Mouse (Mus musculus) embryonic facial prominence, embryonic 12.5 days (tissue): ENCODE measurements around the gene Magi2. TPM values are rescaled to one million over a fixed set of nuclear protein-coding genes. Genes with fewer than 3 reads are reported as not detected.

Source experiments
- ATAC-seq: fragments of 200-750 bp; cut with Nextera tagmentation; 2 replicates; pipeline ENCODE4 v1.8.0; 2017; ENCODE audit not compliant: insufficient number of reproducible peaks, insufficient read depth, low FRiP score, low TSS enrichment
- H3K27ac ChIP-seq: fragments of 300-500 bp; sonication (generic); 2 replicates; pipeline ENCODE4 v1.5.1; 2016; ENCODE audit warnings: mild to moderate bottlenecking
- H3K27me3 ChIP-seq: fragments of 300-500 bp; sonication (generic); 2 replicates; pipeline ENCODE4 v1.6.1; 2016; ENCODE audit warnings: mild to moderate bottlenecking, moderate library complexity
- H3K36me3 ChIP-seq: fragments of 300-500 bp; sonication (generic); 2 replicates; pipeline ENCODE4 v1.6.1; 2016; ENCODE audit warnings: mild to moderate bottlenecking
- H3K4me1 ChIP-seq: fragments of 300-500 bp; sonication (generic); 2 replicates; pipeline ENCODE4 v1.6.1; 2016
- H3K4me2 ChIP-seq: fragments of 300-500 bp; sonication (generic); replicated peaks from 2 replicates; pipeline ENCODE4 v1.6.1; 2016; ENCODE audit warnings: mild to moderate bottlenecking, moderate library complexity
- H3K4me3 ChIP-seq: fragments of 300-500 bp; sonication (generic); 2 replicates; pipeline ENCODE4 v1.5.1; 2016; ENCODE audit warnings: mild to moderate bottlenecking
- H3K9ac ChIP-seq: fragments of 300-500 bp; sonication (generic); 2 replicates; pipeline ENCODE4 v1.6.1; 2016; ENCODE audit warnings: mild to moderate bottlenecking, moderate library complexity
- H3K9me3 ChIP-seq: fragments of 300-500 bp; sonication (generic); 2 replicates; pipeline ENCODE4 v1.6.1; 2016; ENCODE audit warnings: mild to moderate bottlenecking, moderate library complexity
- WGBS: fragments of 180-500 bp; shearing (Covaris S2); methylation state at CpG from one replicate; pipeline ENCODE4 v1.1.7; 2016; 5-methylcytosine and 5-hydroxymethylcytosine counted together
- polyA plus RNA-seq: library from polyadenylated mRNA; unstranded; fragments of >200 nt; fragmentation: Nextera tagmentation; extraction: Ambion mirVana; gene quantifications from 2 replicates; pipeline ENCODE4 v1.2.1, GENCODE M21; 2016

Gene Magi2
- polyA plus RNA-seq, 1 experiment from 2014 or later, result 10.0 TPM

DNA sequence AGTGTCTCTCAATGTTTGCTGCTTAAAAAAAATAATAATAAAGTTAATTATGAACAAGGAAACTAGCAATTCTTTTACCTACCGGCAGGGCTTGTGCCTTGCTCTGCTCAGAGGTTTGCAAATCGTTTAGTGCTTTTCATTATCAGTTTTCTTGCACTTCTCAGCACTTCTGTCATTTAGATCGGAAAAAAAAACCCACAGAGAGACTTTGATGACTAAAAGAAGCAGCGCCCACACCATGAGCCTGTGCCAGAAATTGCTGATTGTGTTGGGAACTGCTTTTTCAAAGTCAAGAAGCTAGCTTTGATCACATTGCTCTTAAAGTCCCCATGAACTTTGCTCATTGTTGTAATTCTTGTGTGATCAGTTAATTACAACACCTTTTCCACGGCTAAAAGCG, 860.2 kb downstream of the Magi2 start:
- ATAC-seq, result no peak
- 54% methylated on average over 6 of the region's 6 CpGs for WGBS

DNA sequence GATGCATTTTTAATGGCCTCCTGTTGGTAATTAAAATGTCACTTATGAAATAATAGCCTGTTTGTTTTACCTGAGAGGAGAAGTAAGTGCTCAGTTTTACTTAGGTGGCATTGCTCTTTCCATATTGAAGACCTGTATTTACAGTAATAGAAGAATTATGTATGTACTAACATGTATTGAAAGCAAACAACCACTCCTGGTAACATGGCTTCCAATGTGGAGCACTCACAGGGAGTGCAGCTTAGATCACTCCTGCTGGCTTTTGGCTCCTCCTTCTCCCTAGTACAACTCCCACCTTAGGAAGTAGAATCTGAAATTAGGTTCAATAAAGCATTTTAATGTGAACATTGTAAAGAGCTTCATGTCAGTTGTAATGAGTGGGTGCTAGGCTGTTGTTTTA, 877.0 kb downstream of the Magi2 start:
- Histone ChIP-seq H3K4me2 (no peak overlapping the region), H3K27ac (no peak overlapping the region), H3K9ac (no peak overlapping the region), H3K4me3 (no peak overlapping the region), H3K27me3 (no peaks in the 10 kb centered on the region), H3K4me1 (no peaks in the 10 kb centered on the region), H3K36me3 (no peaks in the 10 kb centered on the region), H3K9me3 (no peaks in the 10 kb centered on the region)
- ATAC-seq, result no peak

More for the DNA sequence above, 860.2 kb downstream of the Magi2 start:
- no peaks in the 10 kb centered on the region for H3K27me3 ChIP-seq
- H3K9me3 ChIP-seq, result no peaks in the 10 kb centered on the region
- no peaks in the 10 kb centered on the region for H3K36me3 ChIP-seq
- H3K4me3 ChIP-seq, result no peak overlapping the region
- H3K4me1 ChIP-seq, result 0 out of 2 replicates have a peak, but pooled peaks cover 6% of the 10 kb centered on the region
- no peak overlapping the region for H3K4me2 ChIP-seq
- H3K9ac ChIP-seq, result no peak overlapping the region
- no peak overlapping the region for H3K27ac ChIP-seq

DNA sequence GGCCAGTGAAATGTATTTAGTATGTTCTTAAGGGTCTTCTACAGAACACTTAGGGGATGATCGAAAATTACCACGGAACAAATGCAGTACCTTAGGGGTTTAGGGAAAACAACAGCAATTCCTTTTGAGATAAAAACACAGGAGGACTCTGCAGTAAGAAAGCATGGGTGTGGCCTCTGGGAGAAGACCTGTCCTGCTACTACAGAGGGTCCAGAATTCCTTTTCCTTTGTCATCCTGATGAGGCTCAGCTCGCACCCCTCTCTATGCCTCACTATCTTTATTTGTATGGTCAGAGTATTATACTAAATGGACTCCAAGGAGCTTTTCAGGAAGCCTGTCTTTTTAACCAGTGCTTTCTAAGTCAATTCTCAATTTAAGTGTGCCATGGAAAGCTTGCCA, 877.7 kb downstream of the Magi2 start:
- WGBS, result 74% methylated on average over 3 of the region's 3 CpGs
- no peaks in the 10 kb centered on the region for H3K9me3 ChIP-seq
- no peaks in the 10 kb centered on the region for H3K27me3 ChIP-seq
- H3K27ac ChIP-seq, result no peak overlapping the region
- no peaks in the 10 kb centered on the region for H3K4me1 ChIP-seq
- no peak overlapping the region for H3K4me3 ChIP-seq
- H3K36me3 ChIP-seq, result no peaks in the 10 kb centered on the region
- no peak overlapping the region for H3K9ac ChIP-seq
- no peak for ATAC-seq
- no peak overlapping the region for H3K4me2 ChIP-seq

DNA sequence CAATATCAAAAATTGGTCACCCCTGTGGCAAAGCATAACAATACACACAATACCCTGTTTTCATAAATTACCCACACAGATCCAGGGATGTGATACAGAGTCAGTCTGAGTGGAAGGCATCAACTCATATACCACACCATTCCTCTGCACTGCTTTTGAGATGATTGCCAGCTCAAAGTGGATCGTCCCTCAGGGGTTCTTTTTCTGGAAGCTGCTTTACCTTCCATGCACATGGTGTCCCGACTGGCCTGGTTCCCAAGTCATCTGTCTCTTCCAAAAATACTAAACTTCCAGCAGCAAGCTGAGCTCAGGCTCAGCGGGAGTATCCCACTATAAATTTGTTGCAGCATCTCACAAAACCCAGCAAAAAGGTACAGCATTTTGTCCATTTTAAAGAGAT, 882.7 kb downstream of the Magi2 start:
- Histone ChIP-seq H3K4me1 (no peaks in the 10 kb centered on the region), H3K9me3 (no peaks in the 10 kb centered on the region), H3K4me2 (no peak overlapping the region), H3K36me3 (no peaks in the 10 kb centered on the region), H3K27ac (no peak overlapping the region), H3K4me3 (no peak overlapping the region), H3K27me3 (no peaks in the 10 kb centered on the region), H3K9ac (no peak overlapping the region)
- 83% methylated on average over 3 of the region's 3 CpGs for WGBS
- no peak for ATAC-seq

DNA sequence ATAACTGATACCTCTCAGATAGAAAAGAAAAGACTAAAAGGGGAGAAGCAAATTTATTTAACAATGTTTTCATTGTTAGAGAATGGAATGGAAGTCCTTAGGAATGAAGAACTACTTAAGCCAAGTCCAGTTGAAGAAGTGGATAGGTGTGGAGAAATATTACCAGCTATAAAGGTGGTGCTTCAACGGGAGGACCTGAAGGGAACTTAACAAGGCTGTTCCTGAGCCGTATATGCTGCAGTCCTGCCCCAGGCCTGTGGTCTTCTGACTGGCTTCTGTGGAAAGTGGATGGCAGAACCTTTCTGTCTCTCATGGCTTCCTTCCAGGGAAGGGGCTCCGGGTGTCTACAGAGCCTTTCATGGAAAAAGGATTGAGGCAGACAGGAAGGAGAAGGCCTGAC, 890.3 kb downstream of the Magi2 start:
- 83% methylated on average over 3 of the region's 3 CpGs for WGBS

DNA sequence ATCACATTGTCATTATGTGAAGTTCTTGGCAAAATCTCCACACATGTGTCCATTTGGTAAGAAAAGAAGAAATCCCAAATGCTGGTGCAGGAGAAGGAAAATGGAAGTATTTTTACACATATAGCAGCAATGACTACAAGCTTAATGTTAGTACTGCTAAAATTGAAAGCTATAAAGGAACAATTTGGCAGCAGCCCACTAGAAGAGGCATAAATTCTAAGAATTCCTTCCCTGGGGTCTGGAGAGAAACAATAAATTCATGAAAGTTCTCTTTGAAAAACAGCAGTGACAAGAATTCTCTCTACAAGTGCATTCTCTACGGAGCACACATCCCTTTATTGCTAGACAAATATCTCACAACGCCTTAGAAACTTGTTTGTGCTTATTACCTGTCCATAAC, 913.4 kb downstream of the Magi2 start:
- 0 out of 2 replicates have a peak, but pooled peaks cover 2% of the 10 kb centered on the region for H3K4me1 ChIP-seq
- H3K9ac ChIP-seq, result no peak overlapping the region
- H3K4me2 ChIP-seq, result no peak overlapping the region

More for the DNA sequence above, 890.3 kb downstream of the Magi2 start:
- no peak overlapping the region for H3K9ac ChIP-seq
- H3K4me2 ChIP-seq, result no peak overlapping the region
- H3K27me3 ChIP-seq, result no peaks in the 10 kb centered on the region
- H3K4me3 ChIP-seq, result no peak overlapping the region
- no peaks in the 10 kb centered on the region for H3K4me1 ChIP-seq
- no peaks in the 10 kb centered on the region for H3K9me3 ChIP-seq
- no peak overlapping the region for H3K27ac ChIP-seq
- ATAC-seq, result no peak
- no peaks in the 10 kb centered on the region for H3K36me3 ChIP-seq

DNA sequence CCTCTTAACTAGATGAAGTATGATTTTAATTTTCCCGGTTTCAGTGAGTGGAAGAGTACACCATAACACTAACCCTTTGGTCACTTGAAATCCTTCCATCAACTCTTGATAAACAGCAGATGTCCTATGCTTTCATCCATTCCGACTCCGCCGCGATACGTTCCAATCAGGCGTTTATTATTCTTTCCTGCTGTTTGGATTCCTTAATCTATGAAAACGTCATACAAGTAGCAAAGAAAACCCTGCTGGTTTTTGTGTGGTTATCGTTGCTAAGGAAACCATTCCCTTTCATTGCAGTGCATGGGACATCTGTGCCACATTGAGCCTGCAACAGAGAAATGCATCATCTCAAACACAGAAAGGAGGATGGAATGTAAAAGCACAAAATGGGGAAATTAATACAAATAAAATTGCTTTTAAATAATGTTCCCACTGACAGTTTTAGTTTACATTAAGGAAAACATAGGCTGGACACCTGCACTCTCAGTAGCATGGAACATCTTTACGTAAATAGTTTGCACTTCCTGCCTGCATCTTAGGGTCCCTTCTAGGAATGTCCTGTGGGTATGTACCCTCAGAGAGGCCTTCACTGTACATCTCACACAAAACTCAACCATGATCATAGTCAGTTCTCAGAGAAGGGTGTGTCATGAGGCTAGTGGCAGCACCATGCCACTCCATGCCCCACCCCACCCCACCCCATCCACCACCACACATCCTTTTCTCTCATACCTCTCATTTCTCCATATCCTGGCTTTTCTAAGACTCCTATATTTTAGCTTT, 914.0 kb downstream of the Magi2 start:
- Histone ChIP-seq H3K27me3 (no peaks in the 10 kb centered on the region), H3K9me3 (no peaks in the 10 kb centered on the region), H3K4me3 (no peak overlapping the region), H3K4me2 (no peak overlapping the region), H3K27ac (no peak overlapping the region), H3K4me1 (0 out of 2 replicates have a peak, but pooled peaks cover 2% of the 10 kb centered on the region), H3K9ac (no peak overlapping the region), H3K36me3 (no peaks in the 10 kb centered on the region)
- 34% methylated on average over 10 of the region's 10 CpGs for WGBS
- ATAC-seq, result no peak

More for the DNA sequence above, 913.4 kb downstream of the Magi2 start:
- no peak overlapping the region for H3K27ac ChIP-seq
- WGBS, result 58% methylated on average over 2 of the region's 2 CpGs
- H3K9me3 ChIP-seq, result no peaks in the 10 kb centered on the region
- ATAC-seq, result no peak
- H3K36me3 ChIP-seq, result no peaks in the 10 kb centered on the region
- H3K4me3 ChIP-seq, result no peak overlapping the region
- no peaks in the 10 kb centered on the region for H3K27me3 ChIP-seq

DNA sequence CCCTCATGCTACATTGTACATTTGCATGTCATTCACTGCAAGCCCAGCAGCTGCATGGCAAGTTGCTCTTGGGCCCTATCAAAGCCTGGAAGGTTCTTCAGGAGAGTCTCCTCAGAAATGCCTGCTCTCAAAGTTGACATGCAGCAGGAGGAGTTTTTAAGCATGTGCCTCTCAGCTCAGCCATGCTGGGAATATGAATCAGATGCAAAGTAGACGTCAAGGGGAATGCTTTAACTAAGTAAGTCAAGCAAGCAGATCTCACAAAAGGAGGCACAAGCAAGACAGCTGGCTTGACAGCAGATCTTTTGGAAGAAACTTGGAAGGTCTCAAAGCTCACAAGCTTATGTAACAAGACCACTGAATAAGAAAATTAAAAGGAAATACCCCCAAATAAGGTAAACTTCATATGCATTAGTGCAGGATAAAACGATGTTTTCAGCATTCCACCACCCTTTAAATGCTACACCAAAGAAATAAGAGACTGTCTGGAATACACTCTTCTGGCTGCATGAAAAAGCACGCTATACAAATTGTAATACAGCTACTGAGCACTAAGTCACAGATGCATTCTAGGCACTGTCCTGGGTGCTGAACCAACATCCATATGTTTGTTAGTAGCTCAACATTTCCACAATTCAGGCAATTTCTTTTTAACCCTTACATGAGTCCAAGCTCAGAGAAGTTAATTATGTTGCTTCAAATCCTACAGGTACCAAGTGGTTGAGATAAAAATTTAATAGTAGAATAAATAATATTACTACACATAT, 926.7 kb downstream of the Magi2 start:
- Histone ChIP-seq H3K36me3 (no peaks in the 10 kb centered on the region), H3K9me3 (no peaks in the 10 kb centered on the region), H3K27me3 (no peaks in the 10 kb centered on the region), H3K4me1 (no peaks in the 10 kb centered on the region), H3K27ac (no peak overlapping the region), H3K9ac (no peak overlapping the region), H3K4me3 (no peak overlapping the region), H3K4me2 (no peak overlapping the region)
- 38% methylated on average over 3 of the region's 3 CpGs for WGBS
- ATAC-seq, result no peak

DNA sequence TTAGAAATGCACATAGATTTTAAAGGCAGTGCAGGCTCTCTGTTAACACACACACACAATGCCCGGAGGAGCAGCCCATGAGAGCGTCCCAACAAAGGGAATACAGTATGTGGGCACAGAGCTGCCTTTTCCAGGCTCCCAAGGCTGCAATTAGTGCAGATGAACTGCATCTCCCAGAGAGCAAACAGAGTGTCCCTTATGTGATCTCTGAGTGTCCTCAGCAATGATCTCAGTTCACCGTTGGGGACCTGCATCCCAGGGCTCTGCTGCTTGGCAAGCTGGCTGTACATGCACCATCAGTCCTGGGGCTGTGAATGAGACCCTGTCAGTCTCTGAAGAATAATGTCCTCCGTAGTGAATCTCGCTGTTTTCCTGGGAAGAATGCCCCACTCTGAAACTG, 969.9 kb downstream of the Magi2 start:
- H3K4me1 ChIP-seq, result no peaks in the 10 kb centered on the region
- no peak overlapping the region for H3K9ac ChIP-seq
- no peak overlapping the region for H3K4me3 ChIP-seq
- no peak overlapping the region for H3K27ac ChIP-seq
- H3K4me2 ChIP-seq, result no peak overlapping the region
- no peaks in the 10 kb centered on the region for H3K9me3 ChIP-seq
- H3K36me3 ChIP-seq, result no peaks in the 10 kb centered on the region
- 36% methylated on average over 5 of the region's 5 CpGs for WGBS
- H3K27me3 ChIP-seq, result no peaks in the 10 kb centered on the region
- ATAC-seq, result no peak

DNA sequence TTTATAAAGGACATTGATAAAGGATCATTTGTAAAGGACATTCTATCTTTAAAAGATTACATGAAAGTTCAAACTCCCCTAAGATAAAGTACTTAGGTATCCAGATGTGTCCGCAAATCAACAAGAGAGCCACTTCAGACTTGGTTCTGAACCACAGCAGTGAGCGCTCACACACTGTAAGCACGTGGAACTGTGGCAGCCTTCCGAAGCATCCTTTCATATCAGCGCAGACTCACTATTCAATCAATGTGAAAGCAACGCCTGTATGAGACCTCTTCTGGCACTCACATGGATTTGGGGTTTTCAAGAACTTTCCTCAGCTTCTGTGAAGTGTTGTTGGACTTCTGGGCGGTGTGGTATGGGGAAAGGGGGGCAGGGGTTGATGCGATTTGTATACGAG, 970.6 kb downstream of the Magi2 start:
- Histone ChIP-seq H3K9ac (no peak overlapping the region), H3K4me2 (no peak overlapping the region), H3K27me3 (no peaks in the 10 kb centered on the region), H3K4me1 (no peaks in the 10 kb centered on the region), H3K27ac (no peak overlapping the region), H3K36me3 (no peaks in the 10 kb centered on the region), H3K4me3 (no peak overlapping the region), H3K9me3 (no peaks in the 10 kb centered on the region)
- ATAC-seq, result no peak
- 85% methylated on average over 9 of the region's 9 CpGs for WGBS

DNA sequence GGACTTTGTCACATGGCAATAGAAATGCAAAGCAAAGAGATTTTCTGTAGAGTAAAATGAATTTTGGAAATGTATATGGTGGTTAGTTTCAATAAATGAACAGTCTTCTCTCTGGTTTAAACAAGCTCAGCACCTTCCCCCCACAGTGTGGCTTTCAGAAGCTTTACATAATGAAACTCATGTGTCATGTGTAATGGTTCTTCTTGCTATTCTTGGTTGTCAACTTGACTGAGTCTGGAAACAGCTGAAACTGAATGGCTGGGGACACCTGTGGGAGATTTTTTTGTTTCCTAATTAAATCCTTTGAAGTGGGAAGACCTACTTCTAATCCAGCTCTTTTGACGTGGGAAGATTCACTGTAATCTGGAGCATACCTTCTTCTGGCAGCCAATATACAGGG, 974.5 kb downstream of the Magi2 start:
- 76% methylated on average over 1 of the region's 1 CpGs for WGBS
- no peak overlapping the region for H3K27ac ChIP-seq
- no peaks in the 10 kb centered on the region for H3K9me3 ChIP-seq
- ATAC-seq, result no peak
- H3K27me3 ChIP-seq, result no peaks in the 10 kb centered on the region
- H3K4me3 ChIP-seq, result no peak overlapping the region
- H3K4me1 ChIP-seq, result no peaks in the 10 kb centered on the region
- no peaks in the 10 kb centered on the region for H3K36me3 ChIP-seq
- no peak overlapping the region for H3K4me2 ChIP-seq
- H3K9ac ChIP-seq, result no peak overlapping the region

DNA sequence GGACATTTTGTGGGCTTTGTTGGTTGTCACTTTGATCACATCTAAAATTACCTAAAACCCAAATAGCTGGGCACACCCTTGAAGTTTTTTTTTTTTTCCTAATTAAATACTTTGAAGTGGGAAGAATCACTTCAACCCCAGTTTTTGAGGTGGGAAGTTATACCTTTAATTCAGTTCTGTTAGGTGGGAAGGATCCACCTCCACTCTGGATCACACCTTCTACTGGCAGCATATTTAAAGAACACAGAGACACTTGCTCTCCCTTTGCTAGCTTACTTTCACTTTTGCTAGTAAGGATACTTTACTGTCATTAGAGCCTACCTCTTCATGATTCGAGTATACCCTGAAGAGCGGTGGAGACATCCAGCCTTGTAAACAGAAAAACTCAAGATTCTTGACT, 981.3 kb downstream of the Magi2 start:
- H3K4me1 ChIP-seq, result no peaks in the 10 kb centered on the region
- H3K4me3 ChIP-seq, result no peak overlapping the region
- H3K27ac ChIP-seq, result no peak overlapping the region
- no peaks in the 10 kb centered on the region for H3K36me3 ChIP-seq
- no peak for ATAC-seq
- no peaks in the 10 kb centered on the region for H3K27me3 ChIP-seq
- no peak overlapping the region for H3K9ac ChIP-seq
- no peak overlapping the region for H3K4me2 ChIP-seq
- H3K9me3 ChIP-seq, result no peaks in the 10 kb centered on the region
- 81% methylated on average over 2 of the region's 2 CpGs for WGBS
